Mouse (Mus musculus): ENCODE measurements around the gene Vangl2. TPM values are rescaled to one million over a fixed set of nuclear protein-coding genes. Genes with fewer than 3 reads are reported as not detected.

The Vangl2 gene
- polyA plus RNA-seq, 1 experiment from 2014 or later = 40.6 TPM

DNA sequence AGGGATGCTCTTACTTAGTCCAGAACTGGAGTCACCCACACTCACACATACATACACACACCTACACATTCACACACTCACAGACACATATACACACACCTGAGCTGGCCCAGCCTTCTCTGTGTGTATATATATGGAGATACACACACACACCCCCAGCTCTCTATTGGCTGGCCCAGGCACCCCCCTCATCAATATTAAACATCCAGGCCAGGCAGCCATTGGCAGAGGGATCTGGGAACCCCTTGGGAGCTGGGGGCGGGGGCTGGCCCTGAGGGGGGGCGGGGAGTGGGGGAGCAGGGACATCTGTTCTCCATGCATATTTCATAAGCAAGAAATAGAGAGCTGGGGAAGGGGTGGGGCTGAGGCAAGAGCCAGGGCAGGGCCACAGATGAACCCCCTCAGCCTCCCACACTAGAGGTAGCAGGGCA, 29.3 kb upstream of the Vangl2 start, which contains the start of gene Nhlh1:
Gene Nhlh1, minus strand, starts transcription at position 83 of the 431 bp plus-strand sequence.
- Histone ChIP-seq H3K36me3 (replicated peaks) (no peaks in the 10 kb centered on the region), H3K4me1 (peaks cover 54% of the 10 kb centered on the region), H3K4me3 (peak within 1 kb of the TSS; percentile 54), H3K9me3 (no peaks in the 10 kb centered on the region), H3K27ac (peak within 1 kb of the TSS; percentile 65; the same call in 1 of the 2 replicates), H3K27me3 (ENCODE audit: poor library complexity, severe bottlenecking) (peaks cover 61% of the 10 kb centered on the region)
- DNase-seq (ENCODE audit: extremely low spot score, low spot score) = no peak
- 28% methylated on average over 2 of the region's 2 CpGs for WGBS

- Histone ChIP-seq H3K9me3 (no peaks in the 10 kb centered on the region), H3K4me3 (peak overlapping the region; percentile 54), H3K4me1 (peaks cover 46% of the 10 kb centered on the region), H3K27me3 (ENCODE audit: poor library complexity, severe bottlenecking) (peaks cover 72% of the 10 kb centered on the region), H3K36me3 (replicated peaks) (no peaks in the 10 kb centered on the region), H3K27ac (0 out of 2 replicates have a peak overlapping the region, but pooled peaks have one; percentile 21)
- 88% methylated on average over 4 of the region's 4 CpGs for WGBS
- DNase-seq (ENCODE audit: extremely low spot score, low spot score) = no peak
These were observed 28.0 kb upstream of the Vangl2 start for GRCm38 (mm10) chr1:172056251-172056650.

GRCm38 (mm10) chr1:172053541-172054440, 25.5 kb upstream of the Vangl2 start:
- H3K4me1 ChIP-seq = peaks cover 43% of the 10 kb centered on the region
- H3K36me3 ChIP-seq (replicated peaks) = no peaks in the 10 kb centered on the region
- H3K27me3 ChIP-seq (ENCODE audit: poor library complexity, severe bottlenecking) = peaks cover 70% of the 10 kb centered on the region
- H3K4me3 ChIP-seq = peak overlapping the region; percentile 54
- H3K9me3 ChIP-seq = no peaks in the 10 kb centered on the region
- DNase-seq (ENCODE audit: extremely low spot score, low spot score) = no peak
- peak overlapping the region; percentile 81 for H3K27ac ChIP-seq
- 3% methylated on average over 42 of the region's 42 CpGs for WGBS

DNA sequence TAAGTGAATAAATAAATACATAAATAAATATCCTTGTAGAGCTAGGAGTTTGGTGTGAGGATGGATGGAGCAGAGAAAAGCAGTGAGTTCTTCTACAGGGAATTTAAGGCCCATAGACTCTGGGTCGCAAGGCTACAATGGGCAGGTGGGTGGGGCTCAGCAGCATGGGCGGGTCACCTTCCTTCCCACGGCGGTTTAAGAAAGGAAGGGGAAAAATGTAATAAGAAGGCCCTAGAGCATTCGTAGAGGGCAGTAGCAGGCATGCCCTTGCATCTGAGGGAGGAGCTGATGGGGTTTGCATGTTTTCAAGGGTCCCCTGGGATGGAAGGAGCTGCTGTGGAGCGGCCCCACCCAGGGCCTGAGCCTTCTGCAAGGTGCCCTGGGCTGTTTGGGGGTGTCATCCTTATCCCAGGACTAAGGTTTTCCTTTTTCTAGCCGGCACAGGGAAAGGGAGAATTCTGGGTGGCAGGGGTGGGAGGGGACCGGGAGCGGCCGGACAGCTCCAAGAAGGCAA, 24.6 kb upstream of the Vangl2 start:
- H3K4me3 ChIP-seq = peak overlapping the region; percentile 54; the same call in 1 of the 2 replicates
- H3K9me3 ChIP-seq = no peaks in the 10 kb centered on the region
- peaks cover 63% of the 10 kb centered on the region for H3K27me3 ChIP-seq (ENCODE audit: poor library complexity, severe bottlenecking)
- DNase-seq (ENCODE audit: extremely low spot score, low spot score) = no peak
- H3K4me1 ChIP-seq = peaks cover 45% of the 10 kb centered on the region
- H3K27ac ChIP-seq = peak overlapping the region; percentile 81; the same call in 1 of the 2 replicates
- no peaks in the 10 kb centered on the region for H3K36me3 ChIP-seq (replicated peaks)
- 6% methylated on average over 10 of the region's 10 CpGs for WGBS

- H3K36me3 ChIP-seq (replicated peaks) = no peaks in the 10 kb centered on the region
- peaks cover 41% of the 10 kb centered on the region for H3K27me3 ChIP-seq (ENCODE audit: poor library complexity, severe bottlenecking)
- DNase-seq (ENCODE audit: extremely low spot score, low spot score) = no peak
- 30% methylated on average over 13 of the region's 13 CpGs for WGBS
- peak overlapping the region; percentile 83 for H3K27ac ChIP-seq
- H3K9me3 ChIP-seq = no peaks in the 10 kb centered on the region
- peaks cover 54% of the 10 kb centered on the region for H3K4me1 ChIP-seq
- peak overlapping the region; percentile 24 for H3K4me3 ChIP-seq
These were observed 21.0 kb upstream of the Vangl2 start for GRCm38 (mm10) chr1:172049131-172049782.

- H3K27ac ChIP-seq = peak overlapping the region; percentile 83
- H3K9me3 ChIP-seq = no peaks in the 10 kb centered on the region
- 25% methylated on average over 6 of the region's 6 CpGs for WGBS
- peaks cover 45% of the 10 kb centered on the region for H3K4me1 ChIP-seq
- H3K27me3 ChIP-seq (ENCODE audit: poor library complexity, severe bottlenecking) = peaks cover 32% of the 10 kb centered on the region
- peak overlapping the region; percentile 24 for H3K4me3 ChIP-seq
- no peak for DNase-seq (ENCODE audit: extremely low spot score, low spot score)
- no peaks in the 10 kb centered on the region for H3K36me3 ChIP-seq (replicated peaks)
These were observed 20.0 kb upstream of the Vangl2 start for GRCm38 (mm10) chr1:172048241-172048734.

DNA sequence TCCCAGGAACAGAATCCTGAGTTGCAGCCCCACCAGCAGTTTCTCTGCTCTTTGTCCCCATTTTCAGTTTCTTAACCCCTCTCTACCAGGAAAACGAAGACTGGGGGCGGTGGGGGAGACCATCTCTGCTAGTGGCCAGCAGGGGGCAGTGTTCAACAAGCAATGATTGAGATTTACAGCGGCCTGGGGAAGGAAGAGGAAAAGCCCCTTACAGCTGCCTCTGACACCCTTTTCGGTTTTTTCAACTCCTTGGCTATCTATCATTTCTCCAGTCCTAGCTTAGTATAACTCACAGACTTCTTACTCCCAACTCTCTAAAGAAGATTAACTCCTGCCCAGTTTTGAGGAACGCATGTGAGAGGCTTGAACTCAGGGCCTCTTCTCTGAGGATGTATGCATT, 18.7 kb upstream of the Vangl2 start:
- peaks cover 38% of the 10 kb centered on the region for H3K4me1 ChIP-seq

GRCm38 (mm10) chr1:172046410-172046809, 18.2 kb upstream of the Vangl2 start:
- 75% methylated on average over 8 of the region's 8 CpGs for WGBS
- Histone ChIP-seq H3K4me1 (peaks cover 38% of the 10 kb centered on the region), H3K27me3 (ENCODE audit: poor library complexity, severe bottlenecking) (peaks cover 13% of the 10 kb centered on the region; the same call in 1 of the 2 replicates), H3K36me3 (replicated peaks) (no peaks in the 10 kb centered on the region), H3K9me3 (no peaks in the 10 kb centered on the region), H3K4me3 (no peak overlapping the region), H3K27ac (peak overlapping the region; percentile 58; the same call in 1 of the 2 replicates)
- DNase-seq (ENCODE audit: extremely low spot score, low spot score) = no peak

More for the DNA sequence above, 18.7 kb upstream of the Vangl2 start:
- H3K36me3 ChIP-seq (replicated peaks) = no peaks in the 10 kb centered on the region
- peak; percentile 84 for DNase-seq (ENCODE audit: extremely low spot score, low spot score)
- no peak overlapping the region; the same call in 1 of the 2 replicates for H3K4me3 ChIP-seq
- H3K27me3 ChIP-seq (ENCODE audit: poor library complexity, severe bottlenecking) = peaks cover 18% of the 10 kb centered on the region
- 10% methylated on average over 5 of the region's 5 CpGs for WGBS
- H3K9me3 ChIP-seq = no peaks in the 10 kb centered on the region
- peak overlapping the region; percentile 83 for H3K27ac ChIP-seq

DNA sequence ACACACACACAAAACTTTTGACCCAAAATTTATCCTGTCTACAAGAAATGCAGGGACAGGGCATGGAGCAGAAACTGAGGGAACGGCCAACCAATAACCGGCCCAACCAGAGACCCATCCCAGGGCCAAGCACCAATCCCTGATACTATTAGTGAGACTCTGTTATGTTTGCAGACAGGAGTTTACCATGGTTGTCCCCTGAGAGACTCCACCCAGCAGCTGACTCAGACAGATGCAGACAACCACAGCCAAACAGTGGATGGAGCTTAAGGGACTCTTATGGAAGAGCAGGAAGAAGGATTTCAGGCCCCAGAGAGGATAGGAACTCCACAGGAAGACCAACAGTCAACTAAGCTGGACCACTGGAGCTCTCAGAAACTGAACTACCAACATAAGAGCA, 1.7 kb upstream of the Vangl2 start:
- Histone ChIP-seq H3K36me3 (replicated peaks) (no peaks in the 10 kb centered on the region), H3K4me1 (peaks cover 43% of the 10 kb centered on the region), H3K4me3 (no peak overlapping the region), H3K27ac (no peak overlapping the region), H3K9me3 (no peaks in the 10 kb centered on the region), H3K27me3 (ENCODE audit: poor library complexity, severe bottlenecking) (no peaks in the 10 kb centered on the region)
- DNase-seq (ENCODE audit: extremely low spot score, low spot score) = no peak
- WGBS = 88% methylated on average over 2 of the region's 2 CpGs

DNA sequence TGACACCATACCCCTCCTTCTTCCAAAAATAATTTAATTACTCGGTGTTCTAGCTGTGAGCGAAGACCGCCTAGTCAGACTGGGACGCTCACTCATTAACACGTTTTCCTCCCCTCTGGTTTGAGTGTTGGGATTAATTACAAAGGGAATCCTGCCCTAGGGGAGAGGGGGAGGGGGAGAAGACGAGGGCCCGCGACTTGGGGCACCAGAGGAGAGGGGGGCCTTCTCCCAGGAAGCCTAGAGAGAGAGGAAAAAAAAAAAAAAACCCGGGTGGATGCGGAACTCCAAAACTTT, 488 bp downstream of the Vangl2 start:
- peak overlapping the region; percentile 100 for H3K27ac ChIP-seq
- DNase-seq (ENCODE audit: extremely low spot score, low spot score) = peak; percentile 55
- no peaks in the 10 kb centered on the region for H3K27me3 ChIP-seq (ENCODE audit: poor library complexity, severe bottlenecking)
- H3K36me3 ChIP-seq (replicated peaks) = peaks cover 10% of the 10 kb centered on the region
- WGBS = 6% methylated on average over 10 of the region's 10 CpGs
- no peaks in the 10 kb centered on the region for H3K9me3 ChIP-seq
- peaks cover 64% of the 10 kb centered on the region for H3K4me1 ChIP-seq
- H3K4me3 ChIP-seq = peak overlapping the region; percentile 94

DNA sequence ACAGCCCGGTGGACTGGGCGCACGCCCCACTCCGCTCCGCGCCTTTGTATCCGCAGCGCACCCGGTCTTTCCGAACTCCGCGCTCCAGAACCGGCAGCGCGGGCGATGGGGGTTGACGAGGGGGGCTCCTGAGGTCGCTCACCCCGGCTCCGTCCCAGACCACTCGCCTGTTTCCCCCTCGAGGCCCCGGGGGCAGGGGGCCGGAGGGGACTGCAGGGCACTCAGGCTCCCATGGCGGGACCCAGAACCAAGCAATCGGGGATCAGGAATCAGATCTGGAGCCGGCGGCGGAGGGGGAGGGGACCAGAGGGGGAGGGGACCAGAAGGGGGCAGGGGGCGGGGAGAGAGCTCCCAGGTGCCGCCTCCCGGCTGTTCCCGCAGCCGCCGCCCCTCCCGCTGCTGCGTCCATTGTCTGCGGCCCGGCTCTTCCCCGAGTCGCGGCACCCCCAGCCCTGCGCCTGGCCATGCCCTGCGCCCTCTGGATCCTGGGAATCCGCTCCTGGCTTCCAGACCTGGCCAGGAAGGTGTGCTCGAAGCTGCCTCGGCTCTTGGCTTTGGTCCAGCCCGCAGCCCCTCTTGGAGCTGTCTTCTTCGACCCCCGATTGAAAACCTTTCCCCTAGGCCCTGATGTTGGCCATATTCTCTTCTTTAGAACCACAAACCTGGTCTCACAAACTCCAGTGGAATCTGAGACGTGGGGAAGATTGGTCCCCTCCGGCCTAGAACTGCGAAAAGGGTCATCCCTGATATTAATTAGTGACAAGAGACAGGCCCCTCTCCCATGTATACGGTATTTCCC, 1.0 kb downstream of the Vangl2 start:
- DNase-seq (ENCODE audit: extremely low spot score, low spot score) = peak; percentile 92
- H3K27me3 ChIP-seq (ENCODE audit: poor library complexity, severe bottlenecking) = no peaks in the 10 kb centered on the region
- H3K27ac ChIP-seq = peak overlapping the region; percentile 100
- H3K9me3 ChIP-seq = no peaks in the 10 kb centered on the region
- peak overlapping the region; percentile 94 for H3K4me3 ChIP-seq
- peaks cover 15% of the 10 kb centered on the region for H3K36me3 ChIP-seq (replicated peaks)
- WGBS = under 1% methylated on average over 53 of the region's 54 CpGs
- peaks cover 70% of the 10 kb centered on the region for H3K4me1 ChIP-seq

All from forebrain, embryonic 10.5 days (tissue).